Mouse (Mus musculus) olfactory bulb, adult 2 months (tissue): ENCODE measurements around the gene Angptl2. TPM values are rescaled to one million over a fixed set of nuclear protein-coding genes. Genes with fewer than 3 reads are reported as not detected.
"Not testable (repeated sequence)": the region's sequence is repeated elsewhere in the genome, so short reads cannot be mapped to it uniquely, and the experiment has no call there.

ENCODE experiments used
- H3K27ac ChIP-seq: fragments of 200-500 bp; 2 replicates; pipeline ENCODE4 v1.5.1; 2012; ENCODE audit warnings: low read depth, low read length; ENCODE audit not compliant: insufficient read depth
- H3K4me1 ChIP-seq: fragments of 200-500 bp; 2 replicates; pipeline ENCODE4 v1.6.1; 2012; ENCODE audit warnings: low read length; ENCODE audit not compliant: control insufficient read depth, insufficient read depth
- H3K4me3 ChIP-seq: fragments of 200-500 bp; 2 replicates; pipeline ENCODE4 v1.5.1; 2012; ENCODE audit warnings: mild to moderate bottlenecking, low read depth, low read length, moderate library complexity; ENCODE audit not compliant: insufficient read depth
- CTCF ChIP-seq: fragments of 200-500 bp; IDR thresholded peaks from 2 replicates; pipeline ENCODE4 v1.5.1; 2012; ENCODE audit warnings: low read depth, mild to moderate bottlenecking, low read length, moderate library complexity; ENCODE audit not compliant: insufficient read depth
- POLR2A ChIP-seq: fragments of 200-500 bp; IDR thresholded peaks from 2 replicates; pipeline ENCODE4 v1.6.1; 2012; ENCODE audit warnings: mild to moderate bottlenecking, low read depth, low read length, moderate library complexity; ENCODE audit not compliant: insufficient read depth
- WGBS: fragments of 180-500 bp; shearing (Covaris S2); methylation state at CpG from one replicate; pipeline ENCODE4 v1.1.7; 2018; 5-methylcytosine and 5-hydroxymethylcytosine counted together
- polyA plus RNA-seq: library from polyadenylated mRNA; stranded (reverse); fragments of >200 nt; gene quantifications from 2 replicates; pipeline ENCODE4 v1.2.4, GENCODE M21; 2012; ENCODE audit warnings: low replicate concordance; ENCODE audit not compliant: missing spikeins, insufficient read depth, insufficient read length

Angptl2 gene
- polyA plus RNA-seq, 1 experiment, result not detected

DNA sequence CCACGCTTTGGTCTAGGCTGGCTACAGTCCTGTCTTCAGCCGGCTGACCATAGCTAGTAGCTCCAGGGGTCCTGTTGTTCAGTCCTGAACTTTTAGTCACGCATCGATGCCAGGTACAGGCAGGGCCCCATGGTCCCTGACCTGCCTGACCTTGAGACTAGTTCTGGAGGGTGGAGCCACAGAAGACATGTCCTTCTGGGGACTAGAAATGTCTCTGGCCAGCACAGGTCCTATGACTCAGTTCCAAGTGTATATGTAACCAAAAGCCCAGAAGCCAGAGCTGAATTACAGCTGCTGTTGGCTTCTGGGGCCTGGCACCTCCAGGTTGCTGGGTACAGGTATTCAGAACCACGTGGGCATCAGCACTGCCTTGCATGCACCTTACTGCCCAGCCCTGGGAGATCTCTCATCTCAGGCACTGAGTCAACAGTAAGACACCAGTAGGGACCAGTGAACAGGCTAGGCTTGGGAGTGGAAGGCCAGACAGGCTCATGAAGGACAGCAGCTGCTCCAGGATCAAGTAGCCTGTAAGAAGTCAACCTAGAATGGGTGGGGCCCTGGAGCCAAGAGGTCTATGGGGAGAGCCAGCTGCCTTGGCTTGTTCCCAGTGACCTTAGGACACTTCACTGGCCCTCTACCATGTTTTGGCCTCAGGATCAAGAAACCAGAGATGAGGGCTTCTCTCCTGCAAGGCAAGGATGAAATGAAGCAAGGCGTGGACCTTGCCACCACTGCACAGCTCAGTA, 26.8 kb upstream of the Angptl2 start:
- no peak for TF ChIP-seq CTCF
- TF ChIP-seq POLR2A, result no peak
- Histone ChIP-seq H3K27ac (no peak overlapping the region), H3K4me1 (peaks cover 30% of the 10 kb centered on the region), H3K4me3 (no peak overlapping the region)
- WGBS, result 89% methylated on average over 6 of the region's 6 CpGs

DNA sequence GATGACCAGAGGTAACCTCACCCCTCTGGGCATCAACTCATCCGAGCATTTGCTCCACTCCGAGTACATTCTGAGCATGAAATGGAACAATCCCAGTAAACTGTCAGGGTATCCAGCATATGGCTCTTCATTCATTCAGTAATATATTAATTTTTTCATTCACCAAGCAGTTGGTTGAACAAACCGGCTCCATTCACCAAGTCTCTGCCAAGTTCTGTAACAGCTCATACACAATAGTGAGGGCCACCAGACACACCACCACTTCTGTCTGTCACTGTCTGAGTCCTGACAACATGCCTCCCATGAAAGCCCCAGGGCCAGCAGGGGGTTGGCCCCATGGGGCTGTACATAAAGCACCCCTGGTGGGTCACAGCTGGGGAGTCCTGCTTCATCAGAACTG, 25.9 kb upstream of the Angptl2 start:
- Histone ChIP-seq H3K4me1 (peaks cover 25% of the 10 kb centered on the region), H3K4me3 (no peak overlapping the region), H3K27ac (no peak overlapping the region)
- TF ChIP-seq POLR2A (no peak), CTCF (no peak)
- 67% methylated on average over 3 of the region's 3 CpGs for WGBS

DNA sequence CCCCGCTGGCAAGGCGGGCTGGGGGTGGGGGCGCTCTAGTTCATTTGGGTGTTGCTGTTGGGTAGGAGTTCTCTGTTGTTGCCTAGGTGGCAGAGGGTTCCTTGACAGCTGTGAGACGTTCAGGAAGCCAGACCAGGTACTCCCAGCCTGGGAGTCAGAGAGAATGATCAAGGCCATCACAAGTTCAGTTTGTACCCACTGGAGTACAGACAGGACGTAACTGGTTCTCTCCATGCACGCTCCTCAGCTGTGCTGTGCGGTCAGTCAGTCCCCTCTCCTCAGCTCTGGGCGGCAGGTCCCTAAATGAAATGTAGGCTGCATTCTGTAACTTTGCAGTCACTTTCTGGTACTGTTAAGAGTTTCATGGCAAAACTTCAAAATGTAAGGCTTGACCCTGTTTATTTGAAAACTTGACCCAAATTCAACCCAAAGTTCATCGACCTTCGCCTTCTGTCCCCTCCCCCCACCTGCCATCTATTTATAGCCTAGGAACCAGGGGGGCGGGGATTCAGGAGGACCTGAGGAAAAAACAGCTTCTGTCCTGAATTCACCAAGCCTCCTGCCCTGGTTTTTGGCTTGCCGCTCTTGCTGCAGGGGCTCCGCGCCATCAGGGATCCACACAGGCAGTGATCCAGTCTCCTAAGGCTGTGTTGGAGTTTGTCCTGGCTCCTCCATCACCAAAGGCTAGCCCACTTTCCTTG, 15.4 kb upstream of the Angptl2 start:
- H3K27ac ChIP-seq, result no peak overlapping the region
- TF ChIP-seq POLR2A (no peak), CTCF (no peak)
- 77% methylated on average over 14 of the region's 14 CpGs for WGBS
- no peak overlapping the region for H3K4me3 ChIP-seq
- H3K4me1 ChIP-seq, result peaks cover 41% of the 10 kb centered on the region

DNA sequence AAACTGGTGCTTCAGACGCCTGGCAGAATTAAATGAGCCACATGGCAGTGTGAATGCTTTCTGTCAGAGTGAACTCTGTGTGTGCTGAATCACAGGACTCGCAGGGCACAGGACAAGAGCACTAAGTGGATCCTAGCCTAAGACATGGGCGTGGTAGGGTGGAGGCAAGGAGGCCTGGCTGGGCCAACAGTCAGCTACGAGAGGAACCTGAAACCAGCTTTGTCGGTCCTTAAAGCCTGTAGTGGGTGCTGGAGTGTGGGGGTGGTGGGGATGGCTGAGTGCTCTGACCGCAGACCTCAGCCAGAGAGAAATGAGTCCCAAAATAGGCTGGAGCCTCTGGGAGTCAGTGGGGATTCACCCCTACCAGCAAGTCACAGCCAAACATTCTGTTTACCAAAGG, 12.6 kb upstream of the Angptl2 start:
- TF ChIP-seq CTCF (no peak), POLR2A (no peak)
- 45% methylated on average over 6 of the region's 6 CpGs for WGBS
- Histone ChIP-seq H3K4me3 (no peak overlapping the region), H3K27ac (no peak overlapping the region), H3K4me1 (peaks cover 56% of the 10 kb centered on the region)

DNA sequence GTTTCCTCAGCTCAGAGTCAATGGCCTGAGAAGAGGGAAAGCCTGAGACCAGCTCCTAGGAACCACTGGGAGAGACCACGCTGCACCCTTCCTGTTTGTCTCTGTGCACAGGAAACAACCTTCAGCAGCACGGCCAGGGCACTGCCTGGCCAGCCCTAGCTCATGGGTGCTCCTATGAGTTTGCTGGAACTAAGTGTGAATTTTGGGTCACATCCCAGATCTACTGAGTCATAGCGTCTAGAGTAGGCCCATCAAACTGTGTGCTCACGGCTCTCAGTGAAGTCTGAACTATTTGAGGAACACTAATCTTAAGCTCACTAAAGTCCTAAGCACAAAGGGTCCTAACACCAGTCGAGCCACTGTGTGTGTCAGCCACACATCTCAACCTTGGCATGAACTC, 10.9 kb upstream of the Angptl2 start:
- Histone ChIP-seq H3K4me3 (no peak overlapping the region), H3K4me1 (peaks cover 53% of the 10 kb centered on the region), H3K27ac (peak overlapping the region; percentile 60)
- 39% methylated on average over 5 of the region's 5 CpGs for WGBS
- TF ChIP-seq POLR2A (no peak), CTCF (no peak)

DNA sequence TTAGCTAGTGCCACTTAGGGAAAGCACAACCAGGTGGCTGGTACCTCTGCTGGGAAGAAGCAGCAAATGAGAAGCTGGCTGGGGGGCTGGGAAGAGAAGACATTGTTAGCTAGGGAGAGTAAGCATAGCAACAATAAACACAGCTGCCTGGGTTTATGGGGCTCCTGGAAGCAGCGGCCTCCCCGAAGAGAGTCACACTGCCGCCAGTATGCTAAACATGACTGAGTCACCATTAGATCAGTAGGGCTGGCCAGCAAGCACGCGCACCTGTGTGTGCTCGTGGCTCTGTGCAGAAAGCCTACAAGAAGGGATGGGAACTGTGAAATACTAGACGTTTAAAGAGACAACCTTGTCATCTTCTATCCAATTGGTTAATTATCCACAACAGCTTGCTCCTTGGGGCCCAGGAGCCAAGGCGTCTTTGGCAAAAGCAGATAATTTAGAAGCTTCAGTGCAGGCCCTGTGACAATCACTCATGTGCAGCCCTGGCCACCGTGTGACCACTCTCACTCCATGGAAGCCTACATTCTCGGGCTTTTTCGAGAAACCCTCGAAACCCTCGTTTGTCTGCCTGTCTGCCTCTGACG, 9.8 kb upstream of the Angptl2 start:
- no peak for TF ChIP-seq POLR2A
- TF ChIP-seq CTCF, result no peak
- Histone ChIP-seq H3K4me1 (peaks cover 52% of the 10 kb centered on the region), H3K4me3 (no peak overlapping the region), H3K27ac (peak overlapping the region; percentile 60)
- WGBS, result 37% methylated on average over 14 of the region's 14 CpGs

DNA sequence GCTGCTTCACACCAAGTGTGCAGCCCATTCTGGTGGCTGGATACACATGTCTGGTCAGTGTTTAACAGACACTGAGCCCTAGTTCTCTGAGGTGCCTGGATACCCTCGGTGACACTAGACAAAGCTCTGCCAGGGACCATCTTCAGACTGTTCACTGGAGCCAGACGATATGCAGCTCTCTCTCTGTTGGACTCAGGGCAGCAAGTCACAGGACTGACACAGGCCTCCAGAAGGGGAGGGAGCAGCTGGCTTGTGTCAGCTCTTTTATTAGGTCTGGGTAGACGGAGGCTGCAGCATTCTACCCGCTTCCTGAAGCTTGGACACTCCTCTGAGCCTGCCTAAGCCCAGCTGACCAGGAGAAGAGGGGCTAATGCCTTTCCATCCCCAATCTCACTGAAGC, 8.8 kb upstream of the Angptl2 start:
- Histone ChIP-seq H3K4me3 (no peak overlapping the region), H3K27ac (0 out of 2 replicates have a peak overlapping the region, but pooled peaks have one; percentile 34), H3K4me1 (peaks cover 55% of the 10 kb centered on the region)
- TF ChIP-seq POLR2A (no peak), CTCF (no peak)
- WGBS, result 35% methylated on average over 4 of the region's 4 CpGs

DNA sequence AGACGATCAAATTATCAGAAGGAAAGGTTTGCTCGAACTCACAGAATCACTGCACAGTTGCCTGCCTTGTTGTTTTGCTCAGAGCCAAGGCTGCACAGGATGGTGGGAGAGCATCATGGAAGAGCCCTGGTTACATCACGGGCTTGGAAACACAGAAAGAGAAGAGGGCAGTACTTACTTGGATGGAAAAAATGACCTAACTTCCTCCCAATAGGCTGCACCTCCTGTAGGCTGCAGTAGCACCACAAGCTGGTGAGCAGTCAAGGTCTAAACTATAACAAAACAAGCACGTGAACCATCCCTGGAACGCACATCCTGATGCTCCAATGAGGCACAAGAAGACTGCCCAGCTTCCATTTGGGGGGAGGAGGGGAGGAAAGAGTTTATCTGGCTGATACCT, 7.7 kb upstream of the Angptl2 start:
- H3K27ac ChIP-seq, result no peak overlapping the region
- H3K4me1 ChIP-seq, result peaks cover 48% of the 10 kb centered on the region
- no peak for TF ChIP-seq POLR2A
- no peak for TF ChIP-seq CTCF
- H3K4me3 ChIP-seq, result no peak overlapping the region
- WGBS, result 80% methylated on average over 5 of the region's 5 CpGs

DNA sequence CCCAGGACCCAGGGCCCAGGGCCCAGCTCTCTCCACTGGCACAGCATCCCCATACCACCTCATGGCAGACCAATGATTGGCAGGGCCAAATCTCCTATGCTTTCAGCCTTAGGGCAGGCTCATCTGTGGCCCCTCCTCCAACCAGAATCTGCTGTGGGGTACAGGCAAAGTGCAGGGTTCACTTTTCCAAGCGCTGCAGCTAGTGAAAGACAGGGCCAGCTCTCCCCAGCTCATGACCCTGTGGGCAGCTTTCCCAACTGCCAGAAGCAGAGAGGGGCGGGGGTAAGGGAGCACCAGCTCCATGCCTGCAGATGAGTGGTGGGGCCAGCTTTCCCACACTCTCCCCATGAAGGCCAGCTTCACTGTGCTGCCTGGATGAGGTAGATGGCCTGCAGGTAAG, 5.0 kb upstream of the Angptl2 start:
- 46% methylated on average over 2 of the region's 2 CpGs for WGBS
- TF ChIP-seq CTCF, result no peak
- no peak for TF ChIP-seq POLR2A
- peaks cover 40% of the 10 kb centered on the region for H3K4me1 ChIP-seq

DNA sequence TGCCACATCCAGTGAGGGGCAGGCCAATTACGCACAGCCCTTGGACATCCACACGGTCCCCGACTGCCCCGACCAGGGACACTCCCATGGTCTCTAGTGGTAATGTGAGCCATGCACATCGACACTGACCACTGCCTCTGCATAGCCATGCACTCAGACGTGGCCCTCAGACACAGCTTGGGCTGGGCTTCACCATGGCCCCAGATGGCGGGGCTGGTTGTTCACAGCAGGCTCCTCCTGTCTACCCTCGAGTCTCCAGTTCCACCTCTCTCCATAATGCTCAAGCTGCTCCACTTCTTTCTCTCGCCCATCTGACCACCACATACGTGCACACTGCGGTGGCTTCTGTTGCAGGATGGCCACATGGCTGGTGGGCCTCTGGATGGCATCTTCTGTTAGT, 4.6 kb upstream of the Angptl2 start:
- not testable (repeated sequence) for H3K4me3 ChIP-seq, H3K27ac ChIP-seq
- peaks cover 40% of the 10 kb centered on the region for H3K4me1 ChIP-seq
- WGBS, result 88% methylated on average over 11 of the region's 11 CpGs

More for the DNA sequence above, 5.0 kb upstream of the Angptl2 start:
- H3K27ac ChIP-seq, result no peak overlapping the region
- H3K4me3 ChIP-seq, result no peak overlapping the region
